Mouse (Mus musculus) heart, embryonic 16.5 days (tissue): Measurements from ENCODE around the gene Adgrb3. TPM values are rescaled to one million over a fixed set of nuclear protein-coding genes. Genes with fewer than 3 reads are reported as not detected.
"Not testable (repeated sequence)": the region's sequence is repeated elsewhere in the genome, so short reads cannot be mapped to it uniquely, and the experiment has no call there.

Experiments
- ATAC-seq: fragments of 200-750 bp; cut with Nextera tagmentation; replicated peaks from 2 replicates; pipeline ENCODE4 v1.8.0; 2017; ENCODE audit warnings: moderate number of reproducible peaks; ENCODE audit not compliant: insufficient read depth, low FRiP score; ENCODE audit errors: extremely low read depth
- H3K27ac ChIP-seq: fragments of 300-500 bp; sonication (generic); 2 replicates; pipeline ENCODE4 v1.5.1; 2014; ENCODE audit warnings: mild to moderate bottlenecking, low read length, control low read depth, moderate library complexity
- H3K27me3 ChIP-seq: fragments of 300-500 bp; sonication (generic); 2 replicates; pipeline ENCODE4 v1.6.1; 2014; ENCODE audit warnings: low read length, mixed read lengths; ENCODE audit not compliant: control insufficient read depth, insufficient read depth
- H3K36me3 ChIP-seq: fragments of 300-500 bp; sonication (generic); 2 replicates; pipeline ENCODE4 v1.6.1; 2014; ENCODE audit not compliant: control insufficient read depth, insufficient read depth
- H3K4me1 ChIP-seq: fragments of 300-500 bp; sonication (generic); 2 replicates; pipeline ENCODE4 v1.6.1; 2014; ENCODE audit warnings: low read length, mixed read lengths; ENCODE audit not compliant: control insufficient read depth, insufficient read depth
- H3K4me2 ChIP-seq: fragments of 300-500 bp; sonication (generic); 2 replicates; pipeline ENCODE4 v1.6.1; 2014; ENCODE audit warnings: low read depth, mild to moderate bottlenecking, control low read depth, low read length
- H3K4me3 ChIP-seq: fragments of 300-500 bp; sonication (generic); 2 replicates; pipeline ENCODE4 v1.5.1; 2014; ENCODE audit warnings: mild to moderate bottlenecking, control low read depth, low read length
- H3K9ac ChIP-seq: fragments of 300-500 bp; sonication (generic); 2 replicates; pipeline ENCODE4 v1.6.1; 2014; ENCODE audit warnings: low read length, control low read depth
- H3K9me3 ChIP-seq: fragments of 300-500 bp; sonication (generic); replicated peaks from 2 replicates; pipeline ENCODE4 v1.6.1; 2016; ENCODE audit warnings: low read length; ENCODE audit not compliant: control insufficient read depth
- WGBS: fragments of 180-500 bp; shearing (Covaris S2); extraction: QIAGEN DNeasy Blood & Tissue Kit; methylation state at CpG from one replicate; pipeline ENCODE4 v1.1.7; 2014; 5-methylcytosine and 5-hydroxymethylcytosine counted together
- polyA plus RNA-seq: library from polyadenylated mRNA; unstranded; fragments of >200 nt; fragmentation: Nextera tagmentation; extraction: Ambion mirVana; gene quantifications from 2 replicates; pipeline ENCODE4 v1.2.1, GENCODE M21; 2015

Gene Adgrb3
- polyA plus RNA-seq, 1 experiment from 2014 or later = 0.33 TPM

DNA sequence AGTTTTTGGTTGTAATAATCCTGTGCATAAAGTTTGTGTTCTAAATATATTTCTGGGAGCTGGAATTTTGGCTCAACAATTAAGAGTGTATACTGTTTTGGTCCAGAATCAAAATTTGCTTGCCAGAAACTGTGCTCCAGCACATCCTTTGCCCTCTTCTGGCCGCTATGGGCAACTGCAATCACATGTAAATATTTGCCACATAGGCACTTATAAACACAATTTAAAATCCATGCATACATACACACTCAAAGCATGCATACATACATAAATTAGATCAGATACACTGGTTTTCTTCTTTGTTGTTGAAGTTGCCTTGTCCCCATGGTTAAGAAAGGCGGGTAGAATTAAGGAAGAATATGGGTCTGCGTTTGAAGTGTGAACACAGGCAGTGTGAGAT, 132.7 kb downstream of the Adgrb3 start:
- H3K9me3 ChIP-seq = no peaks in the 10 kb centered on the region
- no peak overlapping the region for H3K4me2 ChIP-seq
- no peak overlapping the region for H3K27ac ChIP-seq
- no peaks in the 10 kb centered on the region for H3K27me3 ChIP-seq
- WGBS = 57% methylated on average over 3 of the region's 3 CpGs
- ATAC-seq = no peak
- no peaks in the 10 kb centered on the region for H3K36me3 ChIP-seq
- no peak overlapping the region for H3K9ac ChIP-seq
- H3K4me3 ChIP-seq = no peak overlapping the region
- H3K4me1 ChIP-seq = no peaks in the 10 kb centered on the region

DNA sequence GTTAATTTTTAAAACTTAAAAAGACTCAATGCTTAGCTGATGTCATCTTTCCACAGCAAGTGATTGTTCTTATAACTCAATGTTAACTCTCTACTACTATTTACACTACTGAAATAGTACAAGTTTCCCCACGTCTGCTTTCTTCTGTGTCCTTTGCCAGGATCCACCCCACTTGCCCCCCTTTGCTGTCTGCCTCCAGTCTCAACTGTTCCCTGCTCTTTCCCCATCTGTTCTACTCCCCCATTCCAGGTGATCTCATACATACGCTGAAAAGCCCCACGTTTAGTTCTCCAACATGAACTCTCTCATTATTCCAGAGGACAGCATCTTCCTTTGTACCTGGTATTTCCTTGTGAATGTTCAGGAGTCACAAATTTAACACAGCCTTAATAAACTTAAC, 147.4 kb downstream of the Adgrb3 start:
- no peak for ATAC-seq
- Histone ChIP-seq H3K27me3 (no peaks in the 10 kb centered on the region), H3K36me3 (no peaks in the 10 kb centered on the region), H3K9ac (no peak overlapping the region), H3K9me3 (no peaks in the 10 kb centered on the region), H3K4me3 (no peak overlapping the region), H3K4me1 (no peaks in the 10 kb centered on the region), H3K4me2 (no peak overlapping the region), H3K27ac (no peak overlapping the region)
- WGBS = 66% methylated on average over 3 of the region's 3 CpGs

DNA sequence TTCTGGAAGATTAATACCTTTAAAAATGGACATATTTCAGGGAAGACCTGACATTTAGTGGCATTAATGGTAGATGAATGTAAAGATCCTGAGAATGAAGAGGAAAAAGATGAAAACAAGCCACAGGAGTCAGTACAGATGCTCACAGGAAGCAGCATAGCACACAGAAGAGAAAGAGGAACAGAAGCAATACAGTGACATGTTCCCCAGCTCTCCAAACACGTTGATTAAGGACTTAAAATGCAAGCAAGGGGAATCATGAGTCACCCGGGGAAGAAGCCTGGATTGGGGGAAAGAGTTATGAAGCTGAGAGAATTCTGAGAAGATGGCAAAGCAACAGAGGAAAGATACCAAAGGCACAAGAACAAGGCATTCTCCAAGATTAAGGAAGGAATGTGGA, 149.9 kb downstream of the Adgrb3 start:
- Histone ChIP-seq H3K4me2 (no peak overlapping the region), H3K36me3 (no peaks in the 10 kb centered on the region), H3K9me3 (no peaks in the 10 kb centered on the region), H3K27ac (no peak overlapping the region), H3K27me3 (no peaks in the 10 kb centered on the region), H3K9ac (no peak overlapping the region), H3K4me3 (no peak overlapping the region), H3K4me1 (no peaks in the 10 kb centered on the region)
- ATAC-seq = no peak
- 39% methylated on average over 2 of the region's 2 CpGs for WGBS

DNA sequence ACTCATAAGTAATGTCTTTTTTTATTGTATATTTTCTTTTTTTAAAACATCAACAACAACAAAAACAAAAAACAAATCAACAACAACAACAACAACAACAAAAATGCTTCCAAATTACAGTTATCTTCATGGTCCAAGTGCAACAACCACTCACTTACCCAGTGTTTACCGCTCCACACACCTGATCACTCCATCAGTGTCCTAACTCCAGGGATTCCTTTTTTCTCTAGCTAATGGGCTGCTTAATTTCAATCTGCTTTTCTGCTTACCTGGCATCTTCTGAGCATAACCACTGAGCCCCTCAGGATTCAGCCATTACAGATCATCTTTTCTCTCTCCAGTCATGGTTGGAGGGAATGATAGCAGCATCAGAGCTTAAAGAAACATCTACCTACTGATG, 176.8 kb downstream of the Adgrb3 start:
- H3K4me2 ChIP-seq = no peak overlapping the region
- no peak overlapping the region for H3K27ac ChIP-seq
- no peak overlapping the region for H3K4me3 ChIP-seq
- H3K36me3 ChIP-seq = no peaks in the 10 kb centered on the region
- no peaks in the 10 kb centered on the region for H3K27me3 ChIP-seq
- no peaks in the 10 kb centered on the region for H3K4me1 ChIP-seq
- H3K9me3 ChIP-seq = no peaks in the 10 kb centered on the region
- WGBS = 83% methylated on average over 1 of the region's 1 CpGs
- H3K9ac ChIP-seq = no peak overlapping the region
- no peak for ATAC-seq

- H3K4me3 ChIP-seq = no peak overlapping the region
- ATAC-seq = no peak
- H3K4me1 ChIP-seq = no peaks in the 10 kb centered on the region
- WGBS = 82% methylated on average over 5 of the region's 5 CpGs
- H3K36me3 ChIP-seq = no peaks in the 10 kb centered on the region
- H3K4me2 ChIP-seq = no peak overlapping the region
- no peaks in the 10 kb centered on the region for H3K27me3 ChIP-seq
- H3K9me3 ChIP-seq = no peaks in the 10 kb centered on the region
- no peak overlapping the region for H3K27ac ChIP-seq
- H3K9ac ChIP-seq = no peak overlapping the region
These were observed 185.3 kb downstream of the Adgrb3 start for GRCm38 (mm10) chr1:25644256-25644655.

GRCm38 (mm10) chr1:25621458-25621857, 208.0 kb downstream of the Adgrb3 start:
- Histone ChIP-seq H3K4me1 (no peaks in the 10 kb centered on the region), H3K4me3 (no peak overlapping the region), H3K27ac (no peak overlapping the region), H3K27me3 (no peaks in the 10 kb centered on the region), H3K36me3 (no peaks in the 10 kb centered on the region), H3K9me3 (no peaks in the 10 kb centered on the region), H3K4me2 (no peak overlapping the region), H3K9ac (no peak overlapping the region)
- ATAC-seq = no peak
- 57% methylated on average over 4 of the region's 4 CpGs for WGBS

GRCm38 (mm10) chr1:25616954-25617353, 212.6 kb downstream of the Adgrb3 start:
- no peak overlapping the region for H3K27ac ChIP-seq
- no peak overlapping the region for H3K4me2 ChIP-seq
- H3K4me3 ChIP-seq = no peak overlapping the region
- no peak overlapping the region for H3K9ac ChIP-seq
- ATAC-seq = no peak
- no peaks in the 10 kb centered on the region for H3K27me3 ChIP-seq
- H3K9me3 ChIP-seq = no peaks in the 10 kb centered on the region
- H3K36me3 ChIP-seq = no peaks in the 10 kb centered on the region
- H3K4me1 ChIP-seq = no peaks in the 10 kb centered on the region

DNA sequence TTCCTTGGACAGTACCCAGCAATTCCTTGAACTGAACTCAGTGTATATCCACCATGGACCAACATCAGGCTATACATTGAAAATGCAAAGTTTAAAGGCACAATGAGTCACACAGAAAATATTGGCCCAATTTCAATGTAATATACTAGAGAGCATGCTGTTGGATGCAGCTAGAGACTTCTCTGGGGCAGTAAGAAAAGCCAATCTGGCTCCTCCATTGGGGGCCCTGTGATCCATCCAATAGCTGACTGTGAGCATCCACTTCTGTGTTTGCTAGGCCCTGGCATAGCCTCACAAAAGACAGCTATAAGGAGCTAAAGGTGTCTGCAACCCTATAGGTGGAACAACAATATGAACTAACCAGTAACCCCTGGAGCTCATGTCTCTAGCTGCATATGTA, 218.7 kb downstream of the Adgrb3 start:
- not testable (repeated sequence) for H3K4me1 ChIP-seq, H3K4me3 ChIP-seq, H3K4me2 ChIP-seq, H3K9ac ChIP-seq, H3K36me3 ChIP-seq, H3K9me3 ChIP-seq, ATAC-seq, H3K27me3 ChIP-seq, H3K27ac ChIP-seq

GRCm38 (mm10) chr1:25598941-25599340, 230.6 kb downstream of the Adgrb3 start:
- no peaks in the 10 kb centered on the region for H3K36me3 ChIP-seq
- no peaks in the 10 kb centered on the region for H3K4me1 ChIP-seq
- H3K9ac ChIP-seq = no peak overlapping the region
- no peak overlapping the region for H3K4me3 ChIP-seq
- no peak for ATAC-seq
- 71% methylated on average over 5 of the region's 5 CpGs for WGBS
- H3K9me3 ChIP-seq = no peaks in the 10 kb centered on the region
- H3K27ac ChIP-seq = no peak overlapping the region
- H3K4me2 ChIP-seq = no peak overlapping the region
- no peaks in the 10 kb centered on the region for H3K27me3 ChIP-seq

- H3K36me3 ChIP-seq = no peaks in the 10 kb centered on the region
- H3K4me1 ChIP-seq = no peaks in the 10 kb centered on the region
- ATAC-seq = no peak
These were observed 240.9 kb downstream of the Adgrb3 start for GRCm38 (mm10) chr1:25588568-25589118.

More at GRCm38 (mm10) chr1:25588568-25589118, 240.9 kb downstream of the Adgrb3 start:
- Histone ChIP-seq H3K27ac (no peak overlapping the region), H3K4me2 (no peak overlapping the region), H3K4me3 (no peak overlapping the region), H3K9me3 (no peaks in the 10 kb centered on the region), H3K9ac (no peak overlapping the region), H3K27me3 (no peaks in the 10 kb centered on the region)
- WGBS = 50% methylated on average over 2 of the region's 2 CpGs
